Mouse (Mus musculus): ENCODE results near the gene Klf3.

- TF ChIP-seq POLR2A (IDR thresholded peaks at IDR 0.05; ENCODE audit: insufficient read depth, low read length) (no peak), CTCF (IDR thresholded peaks at IDR 0.05; ENCODE audit: low read depth, low read length) (no peak)
These were observed 13.2 kb downstream of the Klf3 start for GRCm38 (mm10) chr5:64816290-64816973.

Data from ES-Bruce4 (cell line).